Mouse (Mus musculus) lung, postnatal 36 days (tissue): Measurements from ENCODE around the gene Psmb7.

Source experiments
- DNase-seq: peaks from one replicate; pipeline ENCODE4 v3.0.0; 2022; ENCODE audit warnings: mixed read lengths

The Psmb7 gene

GRCm38 (mm10) chr2:38643625-38644427 lies at the start of gene Psmb7:
Gene Psmb7, minus strand, starts transcription at chr2:38644087.
- DNase-seq, result peak; percentile 95

GRCm38 (mm10) chr2:38691542-38691941 lies 47.7 kb upstream of the Psmb7 start:
- DNase-seq, result peak; percentile 58

DNA sequence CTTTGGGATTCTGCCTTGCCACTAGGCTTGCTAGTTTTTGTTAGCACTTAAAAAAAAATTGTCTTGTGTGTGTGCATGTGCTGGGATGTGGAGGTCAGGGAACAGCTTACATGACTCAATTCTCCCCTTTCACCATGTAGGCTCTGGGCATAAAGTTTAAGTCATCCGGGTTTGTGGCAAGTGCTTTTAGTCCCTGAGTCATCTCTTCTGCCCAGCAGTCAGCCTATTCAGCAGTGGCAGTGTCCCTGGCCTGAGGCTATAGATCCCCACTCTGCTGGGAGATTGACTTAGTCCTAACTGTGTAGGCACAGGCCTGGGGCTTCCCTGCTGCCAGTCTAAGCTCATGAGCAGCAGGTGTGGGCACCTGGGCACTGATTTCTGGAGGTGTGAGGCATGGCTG lies 46.0 kb upstream of the Psmb7 start:
- DNase-seq, result no peak

- DNase-seq, result peak; percentile 21
Measured at GRCm38 (mm10) chr2:38688791-38689520, 45.1 kb upstream of the Psmb7 start.

DNA sequence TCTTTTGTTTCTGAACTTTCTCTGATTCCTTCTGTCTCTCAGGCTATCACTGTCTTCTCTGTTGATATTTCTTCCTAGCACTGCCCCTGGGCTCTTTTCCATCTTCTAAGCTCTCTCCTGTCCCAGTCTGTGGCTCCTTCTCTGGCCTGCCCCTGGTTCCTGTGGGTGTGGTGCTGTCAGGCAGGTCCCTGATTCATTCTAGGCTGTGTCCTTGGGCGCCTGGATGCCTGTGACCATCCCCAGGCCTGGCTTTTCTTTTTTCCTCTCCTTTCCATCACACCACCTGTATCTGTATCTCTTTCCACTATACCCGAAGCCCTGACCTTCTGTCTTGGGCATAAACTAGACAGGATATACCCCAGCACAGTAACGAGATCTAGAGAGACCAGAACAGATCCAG lies 41.9 kb upstream of the Psmb7 start:
- no peak for DNase-seq

DNA sequence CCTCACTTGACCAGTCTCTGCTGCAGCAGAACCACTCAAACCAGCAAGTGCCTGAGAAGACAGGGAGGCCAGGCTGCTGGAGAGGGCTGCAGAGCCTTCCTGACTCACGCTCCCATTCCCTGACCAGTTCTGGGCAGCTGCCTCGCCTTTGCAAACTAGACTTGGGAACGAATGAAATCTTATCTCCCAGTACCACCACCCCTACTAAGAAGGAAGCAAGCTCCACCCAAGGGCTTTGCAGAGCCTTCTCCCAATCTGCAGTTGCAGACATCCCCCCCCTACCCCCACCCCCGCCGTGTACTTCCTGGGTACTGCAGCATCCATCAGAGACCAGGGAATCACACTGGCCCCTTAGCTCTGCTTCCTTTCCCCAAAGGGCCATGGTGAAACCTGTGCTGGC lies 39.2 kb upstream of the Psmb7 start:
- DNase-seq, result no peak

- no peak for DNase-seq
Measured at GRCm38 (mm10) chr2:38682209-38682608, 38.3 kb upstream of the Psmb7 start.

- no peak for DNase-seq
Measured at GRCm38 (mm10) chr2:38678947-38679346, 35.1 kb upstream of the Psmb7 start.

DNA sequence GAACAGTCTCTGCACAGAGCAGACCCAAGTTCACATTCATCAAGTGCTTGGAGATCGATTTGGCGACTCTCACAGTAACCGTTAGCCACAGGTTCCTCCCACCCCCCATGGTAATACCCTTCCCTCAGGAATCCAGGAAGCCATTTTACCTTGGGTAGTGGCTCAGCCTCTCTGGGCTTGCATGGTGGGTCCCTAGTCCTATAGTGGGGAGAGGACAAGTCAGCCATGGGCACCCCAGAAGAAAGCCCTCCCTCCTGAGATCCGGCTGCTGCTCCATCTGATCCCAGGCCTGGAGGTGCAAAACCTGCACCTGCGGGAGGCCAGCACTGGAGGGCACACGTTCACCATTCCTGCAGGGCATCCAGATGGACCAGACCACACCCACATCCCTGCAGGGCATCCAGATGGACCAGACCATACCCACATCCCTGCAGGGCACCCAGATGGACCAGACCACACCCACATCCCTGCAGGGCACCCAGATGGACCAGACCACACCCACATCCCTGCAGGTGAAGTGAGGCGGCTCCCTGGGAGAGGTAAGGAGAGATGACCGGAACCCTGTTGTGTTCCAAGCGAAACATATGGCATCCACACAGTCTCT lies 31.6 kb upstream of the Psmb7 start:
- DNase-seq, result no peak

GRCm38 (mm10) chr2:38672496-38672895 lies 28.6 kb upstream of the Psmb7 start:
- no peak for DNase-seq

DNA sequence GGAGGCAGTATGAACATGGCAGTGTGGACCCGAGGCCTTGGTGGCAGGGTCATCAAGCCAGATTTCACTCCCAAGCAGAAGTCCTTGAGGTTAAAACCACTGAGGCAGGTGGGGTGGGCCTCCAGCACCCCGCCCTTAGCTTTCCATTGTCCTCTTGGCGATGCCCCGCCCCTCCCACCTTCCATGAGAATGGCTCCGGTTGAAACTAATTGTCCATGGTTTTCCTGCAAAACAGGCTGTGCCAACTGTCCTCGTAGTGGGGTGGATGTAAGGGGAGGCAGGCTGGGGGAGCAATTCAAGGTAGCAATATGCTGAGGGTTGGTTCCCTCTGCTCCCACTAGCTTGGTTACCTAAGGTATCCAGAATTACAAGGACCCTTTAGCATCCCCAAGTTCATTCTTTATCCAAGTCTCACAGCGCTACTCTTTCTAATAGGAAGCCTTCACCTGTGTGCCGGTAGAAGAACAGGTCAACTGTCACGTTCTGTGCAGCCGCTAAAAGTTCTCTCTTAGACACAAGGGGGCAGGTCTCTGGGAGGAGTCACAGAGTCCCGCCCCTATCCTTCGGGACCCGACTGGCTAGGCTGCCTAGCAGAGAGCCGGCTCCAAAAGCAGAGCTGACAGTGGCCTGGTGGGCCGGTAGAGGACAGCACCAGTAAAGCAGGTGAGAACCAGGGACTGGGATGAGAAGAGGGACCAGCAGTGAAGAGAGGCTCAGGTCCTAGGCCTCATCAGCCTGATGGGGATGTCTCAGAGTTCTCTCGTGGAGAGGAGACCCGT lies 25.1 kb upstream of the Psmb7 start:
- peak; percentile 44 for DNase-seq

DNA sequence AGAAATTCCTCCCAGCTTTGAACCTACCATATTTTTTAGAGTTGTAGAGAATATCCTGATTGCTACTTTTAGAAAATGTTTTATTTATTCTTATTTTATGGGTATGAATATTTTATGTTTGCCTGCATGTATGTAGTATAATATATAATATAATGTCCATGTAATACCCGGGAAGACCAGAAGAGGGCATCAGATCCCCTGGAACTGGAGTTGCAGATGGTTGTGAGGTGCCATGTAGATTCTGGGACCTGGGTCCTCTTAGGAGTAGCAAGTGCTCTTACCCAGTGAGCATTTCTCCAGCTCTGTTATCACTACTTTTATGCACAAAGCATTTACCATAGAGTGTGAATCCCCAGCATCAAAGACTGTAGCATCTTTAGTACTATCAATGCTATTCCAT lies 17.5 kb upstream of the Psmb7 start:
- DNase-seq, result peak; percentile 53

DNA sequence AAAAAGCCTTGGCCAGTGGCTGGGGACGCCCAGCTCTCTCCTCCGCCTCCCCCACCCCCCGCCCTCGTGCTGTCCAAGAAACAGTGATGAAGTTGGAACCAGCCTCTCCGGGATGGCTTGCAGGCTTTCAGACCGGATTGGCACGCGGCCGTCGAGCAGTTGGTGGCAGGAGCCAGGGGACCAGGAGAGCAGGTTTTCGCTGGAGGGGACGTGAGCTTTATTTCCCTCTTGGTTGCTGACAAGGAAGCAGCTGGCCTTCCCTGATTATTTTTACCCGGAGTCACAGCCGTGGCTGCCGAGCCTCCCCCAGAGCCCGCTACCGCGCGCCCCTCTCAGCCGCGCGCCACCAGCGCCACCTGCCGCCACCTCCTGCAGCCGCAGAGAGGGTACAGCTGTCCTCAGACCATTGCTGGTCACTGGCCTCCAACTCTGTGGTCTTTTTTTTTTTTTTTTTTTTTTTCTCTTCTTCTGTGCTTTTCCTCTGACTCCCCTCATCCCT lies 14.5 kb upstream of the Psmb7 start:
- DNase-seq, result peak; percentile 72

GRCm38 (mm10) chr2:38653694-38654093 lies 9.8 kb upstream of the Psmb7 start:
- no peak for DNase-seq

DNA sequence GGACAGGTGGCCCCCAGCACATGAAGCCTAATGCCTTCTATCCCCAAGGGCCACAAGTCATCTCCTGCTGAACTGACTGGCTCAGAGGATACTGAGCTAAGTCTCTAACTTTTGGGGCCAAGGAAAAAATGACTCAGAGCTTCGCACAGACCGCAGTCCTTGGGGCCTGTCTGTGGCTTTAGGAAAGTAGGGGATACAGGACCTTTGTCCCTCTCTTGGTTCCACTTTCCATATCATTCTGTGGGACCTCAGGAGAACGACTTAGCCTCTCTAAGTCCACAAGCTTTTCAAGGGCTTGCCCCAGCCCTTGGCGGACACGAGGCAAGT lies 9.4 kb upstream of the Psmb7 start:
- no peak for DNase-seq

- no peak for DNase-seq
Measured at GRCm38 (mm10) chr2:38652565-38653292, 8.8 kb upstream of the Psmb7 start.

DNA sequence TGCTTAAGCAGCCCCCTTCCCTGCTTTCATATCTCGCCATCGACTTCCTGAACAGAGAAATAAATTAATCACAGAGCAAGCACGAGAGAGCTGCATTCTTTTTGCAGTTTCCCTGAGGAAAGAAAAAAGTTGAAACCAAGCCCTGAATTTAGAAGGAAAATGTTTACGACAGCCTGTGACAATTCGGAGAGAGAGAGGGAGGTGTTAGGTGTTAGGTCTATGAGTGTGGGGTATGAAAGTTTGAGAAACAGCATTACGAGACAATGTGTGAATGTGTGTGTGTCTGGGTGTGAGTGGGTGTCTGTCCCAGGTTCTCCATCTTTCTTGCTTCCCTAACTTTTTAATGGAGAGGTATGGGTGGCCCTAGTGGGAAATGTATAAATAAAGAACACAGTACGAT lies 8.2 kb upstream of the Psmb7 start:
- DNase-seq, result no peak

DNA sequence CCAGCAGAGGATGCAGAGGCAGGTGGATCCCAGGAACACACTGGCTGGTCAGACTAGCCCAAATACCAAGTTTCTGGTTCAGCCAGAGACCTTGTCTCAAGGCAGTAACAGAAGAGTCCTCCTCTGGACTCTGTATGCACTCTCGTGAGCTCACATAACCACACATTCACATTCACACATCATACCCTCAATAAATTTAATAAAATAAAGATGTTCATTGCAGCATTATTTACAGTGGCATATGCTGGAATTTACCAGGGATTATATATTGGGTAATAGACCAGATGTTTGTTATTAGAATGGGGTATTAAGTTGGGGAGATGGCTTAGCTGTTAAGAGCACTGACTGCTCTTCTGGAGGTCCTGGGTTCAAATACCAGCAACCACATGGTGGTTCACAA lies 6.5 kb upstream of the Psmb7 start:
- DNase-seq, result no peak

GRCm38 (mm10) chr2:38647661-38648060 lies 3.8 kb upstream of the Psmb7 start:
- no peak for DNase-seq

DNA sequence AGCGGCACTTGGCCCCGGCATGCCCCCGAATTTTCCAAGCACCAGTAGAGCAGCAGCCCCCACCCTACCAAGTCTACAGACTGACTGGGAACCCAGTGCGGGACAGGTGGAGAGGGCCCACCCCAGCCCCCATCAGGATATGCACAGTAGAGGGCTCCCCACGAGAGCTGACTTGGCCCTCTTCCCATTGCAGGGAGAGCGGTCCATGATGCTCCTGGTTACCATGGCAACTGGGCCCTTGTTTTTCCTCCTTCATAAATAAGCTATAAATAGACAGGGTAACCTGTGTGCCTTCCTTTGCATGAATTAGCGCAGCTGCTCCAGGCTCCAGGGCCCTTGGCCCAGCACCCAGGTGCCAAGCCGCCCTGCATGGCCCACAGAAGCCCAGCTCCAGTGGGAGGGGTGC lies 3.3 kb upstream of the Psmb7 start:
- DNase-seq, result no peak

DNA sequence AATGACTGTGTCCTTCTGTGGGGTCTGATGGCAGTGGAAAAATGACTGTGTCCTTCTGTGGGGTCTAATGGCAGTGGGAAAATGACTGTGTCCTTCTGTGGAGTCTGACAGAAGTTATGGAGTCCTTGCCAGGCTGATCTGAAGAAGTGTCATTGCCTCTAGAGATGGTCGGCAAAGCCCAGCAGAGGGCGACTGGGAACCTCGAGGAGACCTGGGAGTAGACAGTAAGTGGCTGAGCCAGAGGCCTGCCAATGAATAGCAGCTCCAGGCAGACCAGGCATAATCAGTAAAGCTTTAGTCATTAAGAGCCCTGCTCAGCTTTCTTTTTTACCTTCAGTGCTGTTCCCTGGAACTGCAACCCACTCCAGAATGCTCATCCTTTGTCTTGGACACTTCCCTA lies 2.0 kb upstream of the Psmb7 start:
- peak; percentile 84 for DNase-seq

DNA sequence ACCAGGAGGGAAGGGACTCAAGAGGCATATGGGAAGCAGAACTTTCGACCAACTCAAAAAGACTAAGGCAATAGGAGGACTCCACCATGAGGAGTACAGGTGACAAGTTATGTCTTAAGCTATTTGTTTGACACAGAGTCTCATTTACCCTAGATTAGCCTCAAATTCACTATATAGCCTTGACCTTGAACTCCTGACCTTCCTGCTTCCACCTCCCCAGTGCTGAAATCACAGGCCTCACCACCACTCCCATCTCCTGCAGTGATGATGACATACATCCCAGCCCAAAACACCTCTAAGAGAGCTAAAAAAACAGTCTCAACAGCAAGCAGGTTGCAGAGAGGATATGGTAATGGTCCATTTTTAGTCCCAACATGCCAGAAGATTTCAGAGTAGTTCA lies 2.1 kb downstream of the Psmb7 start:
- no peak for DNase-seq
